Mouse (Mus musculus): ENCODE data around the gene Cyb5d1. TPM values are rescaled to one million over a fixed set of nuclear protein-coding genes. Genes with fewer than 3 reads are reported as not detected.

Gene Cyb5d1
- polyA plus RNA-seq, 1 experiment from 2014 or later: 24.2 TPM

Other genes with a start within 250 kb of the Cyb5d1 start
- 0.62 and 4.8 TPM in 2 replicates for gene Alox12b, start 238.6 kb downstream of the Cyb5d1 start, polyA plus RNA-seq (2014; fragmentation: Nextera tagmentation; extraction: Ambion mirVana)
- gene Alox8, start 197.8 kb downstream of the Cyb5d1 start, polyA plus RNA-seq (2014; fragmentation: Nextera tagmentation; extraction: Ambion mirVana): 0.22 TPM in 1 of 2 replicates, not detected in the other
- 0.15 and 0.33 TPM in 2 replicates for gene Gucy2e, start 158.6 kb downstream of the Cyb5d1 start, polyA plus RNA-seq (2014; fragmentation: Nextera tagmentation; extraction: Ambion mirVana)
- gene Cntrob, start 71.9 kb downstream of the Cyb5d1 start, polyA plus RNA-seq (2014; fragmentation: Nextera tagmentation; extraction: Ambion mirVana): 12.4 and 15.7 TPM in 2 replicates
- gene Trappc1, start 71.7 kb downstream of the Cyb5d1 start, polyA plus RNA-seq (2014; fragmentation: Nextera tagmentation; extraction: Ambion mirVana): 147 and 164 TPM in 2 replicates
- 1.7 and 2.0 TPM in 2 replicates for gene Kcnab3, start 69.4 kb downstream of the Cyb5d1 start, polyA plus RNA-seq (2014; fragmentation: Nextera tagmentation; extraction: Ambion mirVana)
- 15.6 and 17.1 TPM in 2 replicates for gene Rnf227, start 55.2 kb downstream of the Cyb5d1 start, polyA plus RNA-seq (2014; fragmentation: Nextera tagmentation; extraction: Ambion mirVana)
- gene Chd3, start 26.2 kb downstream of the Cyb5d1 start, polyA plus RNA-seq (2014; fragmentation: Nextera tagmentation; extraction: Ambion mirVana): 68.9 and 73.3 TPM in 2 replicates
- 160 and 177 TPM in 2 replicates for gene Naa38, start 144 bp downstream of the Cyb5d1 start, polyA plus RNA-seq (2014; fragmentation: Nextera tagmentation; extraction: Ambion mirVana)
- 19.2 and 21.0 TPM in 2 replicates for gene Tmem88, start 2.6 kb upstream of the Cyb5d1 start, polyA plus RNA-seq (2014; fragmentation: Nextera tagmentation; extraction: Ambion mirVana)
- gene Kdm6b, start 18.0 kb upstream of the Cyb5d1 start, polyA plus RNA-seq (2014; fragmentation: Nextera tagmentation; extraction: Ambion mirVana): 24.2 and 24.3 TPM in 2 replicates
- gene Dnah2, start 153.5 kb upstream of the Cyb5d1 start, polyA plus RNA-seq (2014; fragmentation: Nextera tagmentation; extraction: Ambion mirVana): 6.2 and 6.5 TPM in 2 replicates
- 7.3 and 8.6 TPM in 2 replicates for gene Efnb3, start 164.6 kb upstream of the Cyb5d1 start, polyA plus RNA-seq (2014; fragmentation: Nextera tagmentation; extraction: Ambion mirVana)
- 18.4 and 19.8 TPM in 2 replicates for gene Wrap53, start 184.6 kb upstream of the Cyb5d1 start, polyA plus RNA-seq (2014; fragmentation: Nextera tagmentation; extraction: Ambion mirVana)
- gene Trp53, start 184.7 kb upstream of the Cyb5d1 start, polyA plus RNA-seq (2014; fragmentation: Nextera tagmentation; extraction: Ambion mirVana): 111 and 133 TPM in 2 replicates
- 15.6 and 17.7 TPM in 2 replicates for gene Atp1b2, start 210.3 kb upstream of the Cyb5d1 start, polyA plus RNA-seq (2014; fragmentation: Nextera tagmentation; extraction: Ambion mirVana)
- gene Shbg, start 222.3 kb upstream of the Cyb5d1 start, polyA plus RNA-seq (2014; fragmentation: Nextera tagmentation; extraction: Ambion mirVana): not detected in 2 replicates
- 15.6 and 16.6 TPM in 2 replicates for gene Sat2, start 226.4 kb upstream of the Cyb5d1 start, polyA plus RNA-seq (2014; fragmentation: Nextera tagmentation; extraction: Ambion mirVana)
- 25.4 and 26.3 TPM in 2 replicates for gene Fxr2, start 237.4 kb upstream of the Cyb5d1 start, polyA plus RNA-seq (2014; fragmentation: Nextera tagmentation; extraction: Ambion mirVana)

Measured in embryonic facial prominence, embryonic 14.5 days (tissue).